Mouse (Mus musculus): ENCODE data around the gene Gm21394. TPM values are rescaled to one million over a fixed set of nuclear protein-coding genes. Genes with fewer than 3 reads are reported as not detected.
"Not testable (repeated sequence)": the region's sequence is repeated elsewhere in the genome, so short reads cannot be mapped to it uniquely, and the experiment has no call there.

Gene Gm21394
- polyA plus RNA-seq (2015; fragmentation: Nextera tagmentation; extraction: Ambion mirVana), result not detected in 2 replicates

DNA sequence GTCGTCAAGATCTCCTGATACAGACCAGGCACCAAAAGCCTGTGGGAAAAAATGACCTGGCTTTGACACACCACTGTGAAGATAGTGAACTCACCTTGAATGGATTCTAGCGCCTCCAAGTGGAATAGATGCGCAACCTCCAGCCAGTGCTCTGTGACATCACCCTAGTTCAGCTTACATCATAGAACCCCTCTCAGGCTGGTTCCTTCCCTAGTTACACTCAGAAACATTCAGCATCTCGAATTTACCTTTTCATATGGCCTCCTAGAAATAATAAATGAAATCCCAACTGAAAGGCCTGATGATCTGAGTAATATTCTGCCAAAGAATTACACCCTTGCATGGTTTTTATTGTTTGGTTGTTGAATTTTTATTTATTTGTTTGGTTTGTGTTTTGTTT is at the start of gene Gm21394:
Gene Gm21394, minus strand, starts transcription at position 101 of the 400 bp plus-strand sequence.
- DNase-seq (ENCODE audit: low spot score); H3K27ac ChIP-seq (ENCODE audit: low read length); H3K36me3 ChIP-seq (ENCODE audit: insufficient read depth, low read length); H3K27me3 ChIP-seq (replicated peaks; ENCODE audit: insufficient read depth, low read length); H3K4me3 ChIP-seq (ENCODE audit: low read depth, low read length); H3K9me3 ChIP-seq (ENCODE audit: low read length); H3K9ac ChIP-seq (replicated peaks; ENCODE audit: low read depth); H3K4me1 ChIP-seq (ENCODE audit: insufficient read depth, low read depth, low read length); ATAC-seq; H3K4me2 ChIP-seq (replicated peaks; ENCODE audit: low read depth, low read length): not testable (repeated sequence)
- WGBS, result no CpG with 5 or more reads among the region's 4 CpGs

Other genes with a start within 250 kb of the Gm21394 start
- gene Gm21409, start 181.8 kb upstream of the Gm21394 start, polyA plus RNA-seq (2015; fragmentation: Nextera tagmentation; extraction: Ambion mirVana), result not detected in 2 replicates

Measured in lung, postnatal 0 days (tissue).